Mouse (Mus musculus): ENCODE results near the gene Hebp2.

DNA sequence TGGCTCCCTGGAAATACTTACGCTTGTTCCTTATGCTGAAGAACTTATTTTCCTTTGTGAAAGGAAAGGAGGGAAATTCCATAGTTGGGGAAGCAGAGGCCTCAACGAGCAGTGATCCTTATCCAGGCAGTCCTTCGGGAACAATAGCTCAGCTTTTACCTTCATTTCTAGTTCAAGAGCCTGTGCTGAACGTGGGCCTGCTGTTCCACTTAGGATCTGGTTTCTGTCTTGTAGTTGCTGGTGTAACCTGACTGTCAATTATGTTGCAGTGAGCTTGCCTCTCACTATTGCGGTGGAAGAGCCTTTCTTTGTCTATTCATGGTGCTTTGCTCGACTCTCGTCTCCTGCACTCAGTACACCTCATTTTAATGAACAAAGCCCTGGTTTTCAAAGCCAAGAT, 51.6 kb downstream of the Hebp2 start:
- TF ChIP-seq CTCF (IDR thresholded peaks at IDR 0.05; ENCODE audit: borderline replicate concordance, control insufficient read depth, extremely low read depth, insufficient read depth, low read length, poor library complexity) (no peak), POLR2A (IDR thresholded peaks at IDR 0.05; ENCODE audit: control insufficient read depth, extremely low read depth, insufficient read depth, low read length, poor library complexity) (no peak)

Data from thymus, adult 2 months (tissue).